Mouse (Mus musculus): Measurements from ENCODE around the gene Trim41. TPM values are rescaled to one million over a fixed set of nuclear protein-coding genes. Genes with fewer than 3 reads are reported as not detected.

The Trim41 gene
- polyA plus RNA-seq, 1 experiment from 2014 or later = 3.7 TPM

- no peak overlapping the region for H3K9ac ChIP-seq (ENCODE audit: low read depth, low read length)
- H3K36me3 ChIP-seq (ENCODE audit: control insufficient read depth, insufficient read depth, low read length) = no peaks in the 10 kb centered on the region
- no peak for ATAC-seq (replicated peaks; ENCODE audit: insufficient number of reproducible peaks, low FRiP score, low TSS enrichment)
- H3K9me3 ChIP-seq (replicated peaks; ENCODE audit: control insufficient read depth, low read length) = no peaks in the 10 kb centered on the region
- WGBS (ENCODE audit: insufficient replicate concordance) = 87% methylated on average over 4 of the region's 4 CpGs
- no peaks in the 10 kb centered on the region for H3K4me1 ChIP-seq (ENCODE audit: control insufficient read depth, insufficient read depth, low read length)
- no peak overlapping the region for H3K27ac ChIP-seq (ENCODE audit: low read depth, low read length)
- no peak overlapping the region for H3K4me3 ChIP-seq (ENCODE audit: low read depth, low read length)
- H3K4me2 ChIP-seq = no peak overlapping the region
- no peaks in the 10 kb centered on the region for H3K27me3 ChIP-seq (ENCODE audit: control insufficient read depth, insufficient read depth, low read length)
Observed at GRCm38 (mm10) chr11:48782243-48782642, 34.9 kb downstream of the Trim41 start.

GRCm38 (mm10) chr11:48779450-48779849, 37.7 kb downstream of the Trim41 start:
- Histone ChIP-seq H3K9ac (ENCODE audit: low read depth, low read length) (no peak overlapping the region), H3K36me3 (ENCODE audit: control insufficient read depth, insufficient read depth, low read length) (no peaks in the 10 kb centered on the region), H3K4me2 (no peak overlapping the region), H3K27me3 (ENCODE audit: control insufficient read depth, insufficient read depth, low read length) (no peaks in the 10 kb centered on the region), H3K4me1 (ENCODE audit: control insufficient read depth, insufficient read depth, low read length) (no peaks in the 10 kb centered on the region), H3K27ac (ENCODE audit: low read depth, low read length) (no peak overlapping the region), H3K9me3 (replicated peaks; ENCODE audit: control insufficient read depth, low read length) (no peaks in the 10 kb centered on the region), H3K4me3 (ENCODE audit: low read depth, low read length) (no peak overlapping the region)
- WGBS (ENCODE audit: insufficient replicate concordance) = 26% methylated on average over 7 of the region's 7 CpGs
- ATAC-seq (replicated peaks; ENCODE audit: insufficient number of reproducible peaks, low FRiP score, low TSS enrichment) = no peak

- no peak for ATAC-seq (replicated peaks; ENCODE audit: insufficient number of reproducible peaks, low FRiP score, low TSS enrichment)
- no peaks in the 10 kb centered on the region for H3K4me1 ChIP-seq (ENCODE audit: control insufficient read depth, insufficient read depth, low read length)
- no peak overlapping the region for H3K27ac ChIP-seq (ENCODE audit: low read depth, low read length)
- H3K9ac ChIP-seq (ENCODE audit: low read depth, low read length) = no peak overlapping the region
- H3K27me3 ChIP-seq (ENCODE audit: control insufficient read depth, insufficient read depth, low read length) = no peaks in the 10 kb centered on the region
- H3K36me3 ChIP-seq (ENCODE audit: control insufficient read depth, insufficient read depth, low read length) = no peaks in the 10 kb centered on the region
- no peak overlapping the region for H3K4me3 ChIP-seq (ENCODE audit: low read depth, low read length)
- no peak overlapping the region for H3K4me2 ChIP-seq
- WGBS (ENCODE audit: insufficient replicate concordance) = 83% methylated on average over 9 of the region's 9 CpGs
- no peaks in the 10 kb centered on the region for H3K9me3 ChIP-seq (replicated peaks; ENCODE audit: control insufficient read depth, low read length)
Observed at GRCm38 (mm10) chr11:48777303-48777702, 39.9 kb downstream of the Trim41 start.

- Histone ChIP-seq H3K27ac (ENCODE audit: low read depth, low read length) (no peak overlapping the region), H3K9ac (ENCODE audit: low read depth, low read length) (no peak overlapping the region), H3K4me3 (ENCODE audit: low read depth, low read length) (no peak overlapping the region), H3K4me2 (no peak overlapping the region), H3K27me3 (ENCODE audit: control insufficient read depth, insufficient read depth, low read length) (no peaks in the 10 kb centered on the region), H3K4me1 (ENCODE audit: control insufficient read depth, insufficient read depth, low read length) (no peaks in the 10 kb centered on the region), H3K9me3 (replicated peaks; ENCODE audit: control insufficient read depth, low read length) (no peaks in the 10 kb centered on the region), H3K36me3 (ENCODE audit: control insufficient read depth, insufficient read depth, low read length) (no peaks in the 10 kb centered on the region)
- ATAC-seq (replicated peaks; ENCODE audit: insufficient number of reproducible peaks, low FRiP score, low TSS enrichment) = no peak
- 39% methylated on average over 9 of the region's 9 CpGs for WGBS (ENCODE audit: insufficient replicate concordance)
Observed at GRCm38 (mm10) chr11:48776664-48777063, 40.5 kb downstream of the Trim41 start.

GRCm38 (mm10) chr11:48775483-48775882, 41.7 kb downstream of the Trim41 start:
- WGBS (ENCODE audit: insufficient replicate concordance) = 2% methylated on average over 7 of the region's 7 CpGs
- no peaks in the 10 kb centered on the region for H3K27me3 ChIP-seq (ENCODE audit: control insufficient read depth, insufficient read depth, low read length)
- H3K36me3 ChIP-seq (ENCODE audit: control insufficient read depth, insufficient read depth, low read length) = no peaks in the 10 kb centered on the region
- no peak overlapping the region for H3K4me3 ChIP-seq (ENCODE audit: low read depth, low read length)
- no peaks in the 10 kb centered on the region for H3K9me3 ChIP-seq (replicated peaks; ENCODE audit: control insufficient read depth, low read length)
- no peak for ATAC-seq (replicated peaks; ENCODE audit: insufficient number of reproducible peaks, low FRiP score, low TSS enrichment)
- H3K4me1 ChIP-seq (ENCODE audit: control insufficient read depth, insufficient read depth, low read length) = no peaks in the 10 kb centered on the region
- no peak overlapping the region for H3K27ac ChIP-seq (ENCODE audit: low read depth, low read length)
- H3K9ac ChIP-seq (ENCODE audit: low read depth, low read length) = no peak overlapping the region
- H3K4me2 ChIP-seq = peak overlapping the region; percentile 36; the same call in 1 of the 2 replicates

DNA sequence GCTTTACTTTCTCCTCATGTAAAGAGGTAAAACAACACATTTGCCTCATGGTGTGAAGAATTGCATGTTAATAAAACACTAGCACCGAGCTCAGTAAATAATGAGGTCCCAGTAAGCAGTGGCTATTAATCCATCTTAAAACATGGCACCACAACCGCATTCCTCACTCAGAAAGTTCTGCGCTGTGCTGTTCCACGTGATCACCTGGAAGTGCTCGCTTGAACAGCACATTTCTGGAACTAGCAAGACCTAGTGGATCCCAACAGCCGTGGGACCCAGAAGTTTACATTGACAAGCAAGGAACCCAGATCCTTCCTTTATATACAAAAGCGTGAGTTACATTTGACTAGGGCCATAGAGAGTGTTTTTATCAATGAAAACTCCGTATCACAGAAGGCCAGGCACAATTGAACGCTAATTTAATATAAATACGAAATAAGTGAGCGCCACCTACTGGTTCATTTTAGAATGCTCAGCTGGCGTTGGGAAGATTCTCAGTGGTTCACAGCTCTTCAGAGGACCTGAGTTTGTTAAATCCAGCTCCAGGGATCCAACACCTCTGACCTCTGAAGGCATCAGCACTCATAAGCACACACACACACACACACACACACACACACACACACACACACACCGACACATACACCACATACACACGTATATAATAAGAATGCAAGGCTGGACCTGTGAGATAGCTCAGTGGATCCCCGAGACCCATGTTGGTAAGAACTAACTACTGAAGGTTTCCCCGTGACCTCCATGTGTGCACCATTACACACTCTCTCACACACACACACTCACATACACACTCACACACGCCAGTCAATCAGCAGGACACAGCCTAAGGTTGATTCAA, 42.5 kb downstream of the Trim41 start:
- WGBS (ENCODE audit: insufficient replicate concordance) = 38% methylated on average over 17 of the region's 17 CpGs

DNA sequence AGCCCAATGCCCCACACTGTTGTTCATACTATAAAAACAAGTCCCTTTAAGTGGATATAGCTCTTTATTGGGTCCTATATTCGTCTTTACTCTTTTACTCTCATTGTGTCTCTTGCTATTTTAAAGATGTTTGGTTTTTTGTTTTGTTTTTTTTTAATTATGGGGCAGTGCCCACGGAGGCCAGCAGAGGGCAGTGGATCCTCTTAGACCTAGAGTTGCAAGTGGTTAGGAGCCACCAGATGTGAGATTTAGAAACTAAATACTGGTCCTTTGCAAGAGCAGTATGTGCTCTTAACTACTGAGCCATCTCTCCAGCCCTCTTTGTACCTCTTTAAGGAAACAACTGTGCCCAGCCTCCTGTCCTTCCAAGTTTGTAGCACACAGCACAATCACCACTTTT, 45.5 kb downstream of the Trim41 start:
- 5% methylated on average over 2 of the region's 2 CpGs for WGBS (ENCODE audit: insufficient replicate concordance)
- H3K9ac ChIP-seq (ENCODE audit: low read depth, low read length) = no peak overlapping the region

More for the DNA sequence above, 42.5 kb downstream of the Trim41 start:
- Histone ChIP-seq H3K27me3 (ENCODE audit: control insufficient read depth, insufficient read depth, low read length) (no peaks in the 10 kb centered on the region), H3K27ac (ENCODE audit: low read depth, low read length) (no peak overlapping the region), H3K4me1 (ENCODE audit: control insufficient read depth, insufficient read depth, low read length) (no peaks in the 10 kb centered on the region), H3K36me3 (ENCODE audit: control insufficient read depth, insufficient read depth, low read length) (no peaks in the 10 kb centered on the region), H3K9ac (ENCODE audit: low read depth, low read length) (no peak overlapping the region), H3K4me2 (peak overlapping the region; percentile 42), H3K4me3 (ENCODE audit: low read depth, low read length) (no peak overlapping the region), H3K9me3 (replicated peaks; ENCODE audit: control insufficient read depth, low read length) (no peaks in the 10 kb centered on the region)
- no peak for ATAC-seq (replicated peaks; ENCODE audit: insufficient number of reproducible peaks, low FRiP score, low TSS enrichment)

GRCm38 (mm10) chr11:48767195-48767876, 49.8 kb downstream of the Trim41 start:
- WGBS (ENCODE audit: insufficient replicate concordance) = 76% methylated on average over 14 of the region's 14 CpGs
- no peak overlapping the region for H3K27ac ChIP-seq (ENCODE audit: low read depth, low read length)
- no peaks in the 10 kb centered on the region for H3K27me3 ChIP-seq (ENCODE audit: control insufficient read depth, insufficient read depth, low read length)
- no peak for ATAC-seq (replicated peaks; ENCODE audit: insufficient number of reproducible peaks, low FRiP score, low TSS enrichment)
- H3K4me1 ChIP-seq (ENCODE audit: control insufficient read depth, insufficient read depth, low read length) = no peaks in the 10 kb centered on the region
- H3K9ac ChIP-seq (ENCODE audit: low read depth, low read length) = no peak overlapping the region
- H3K4me3 ChIP-seq (ENCODE audit: low read depth, low read length) = no peak overlapping the region
- no peak overlapping the region for H3K4me2 ChIP-seq
- no peaks in the 10 kb centered on the region for H3K9me3 ChIP-seq (replicated peaks; ENCODE audit: control insufficient read depth, low read length)
- H3K36me3 ChIP-seq (ENCODE audit: control insufficient read depth, insufficient read depth, low read length) = no peaks in the 10 kb centered on the region

More for the DNA sequence above, 45.5 kb downstream of the Trim41 start:
- Histone ChIP-seq H3K4me1 (ENCODE audit: control insufficient read depth, insufficient read depth, low read length) (no peaks in the 10 kb centered on the region), H3K27ac (ENCODE audit: low read depth, low read length) (no peak overlapping the region), H3K9me3 (replicated peaks; ENCODE audit: control insufficient read depth, low read length) (no peaks in the 10 kb centered on the region), H3K27me3 (ENCODE audit: control insufficient read depth, insufficient read depth, low read length) (no peaks in the 10 kb centered on the region), H3K4me2 (no peak overlapping the region), H3K4me3 (ENCODE audit: low read depth, low read length) (no peak overlapping the region), H3K36me3 (ENCODE audit: control insufficient read depth, insufficient read depth, low read length) (no peaks in the 10 kb centered on the region)
- no peak for ATAC-seq (replicated peaks; ENCODE audit: insufficient number of reproducible peaks, low FRiP score, low TSS enrichment)

Data from heart, embryonic 11.5 days (tissue).